ENCODE assay signal across 7 mouse cellular contexts in the genomic region with DNA sequence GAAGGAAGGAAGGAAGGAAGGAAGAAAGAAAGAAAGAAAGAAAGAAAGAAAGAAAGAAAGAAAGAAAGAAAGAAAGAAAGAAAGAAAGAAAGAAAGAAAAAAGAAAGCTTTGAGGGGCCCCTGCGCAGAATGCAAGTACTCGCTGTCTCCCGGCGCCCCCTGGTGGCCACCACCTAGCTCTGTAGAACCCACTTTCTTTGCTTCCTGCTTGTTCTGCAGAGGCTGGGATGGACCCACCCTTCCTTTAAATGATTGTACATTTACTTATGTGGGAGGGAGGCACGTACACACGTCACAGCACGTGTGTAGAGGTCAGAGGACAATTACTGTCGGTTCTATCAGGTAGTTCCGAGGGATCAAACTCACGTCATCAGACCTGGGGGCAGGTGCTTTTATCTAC. TPM values are rescaled to one million over a fixed set of nuclear protein-coding genes. Genes with fewer than 3 reads are reported as not detected.
A peak's percentile ranks its signal among the peaks of the same experiment; 100 is the strongest.
DNase-seq lines count a peak whose midpoint lies in the region; ATAC-seq and TF ChIP-seq lines count a peak whose summit lies in the region.

No protein-coding gene starts in this region.

- H3K4me2 ChIP-seq in forebrain, embryonic 16.5 days (ENCODE audit: low read length): no peak overlapping the region
- H3K4me2 ChIP-seq in midbrain, embryonic 16.5 days (ENCODE audit: low read length): no peak overlapping the region

- H3K9ac ChIP-seq in forebrain, embryonic 16.5 days (replicated peaks; ENCODE audit: low read depth, low read length): no peak overlapping the region
- no peak overlapping the region for H3K9ac ChIP-seq in midbrain, embryonic 16.5 days (ENCODE audit: low read depth, low read length)

- no peaks in the 10 kb centered on the region for H3K4me1 ChIP-seq in forebrain, embryonic 16.5 days (replicated peaks; ENCODE audit: control insufficient read depth, insufficient read depth, low read length)
- H3K4me1 ChIP-seq in midbrain, embryonic 16.5 days (ENCODE audit: control insufficient read depth, insufficient read depth, low read length): 0 out of 2 replicates have a peak, but pooled peaks cover 2% of the 10 kb centered on the region
- no peaks in the 10 kb centered on the region; the same call in 1 of the 2 replicates for H3K4me1 ChIP-seq in spleen, adult 2 months (ENCODE audit: control insufficient read depth, insufficient read depth, insufficient read length)

- H3K27ac ChIP-seq in forebrain, embryonic 16.5 days (ENCODE audit: low read length): no peak overlapping the region
- H3K27ac ChIP-seq in midbrain, embryonic 16.5 days (ENCODE audit: low read length): no peak overlapping the region
- H3K27ac ChIP-seq in spleen, adult 2 months (ENCODE audit: insufficient read depth, low read length): no peak overlapping the region

- TF ChIP-seq POLR2A in spleen, adult 2 months (IDR thresholded peaks at IDR 0.05; ENCODE audit: low read depth, low read length): no peak

- ATAC-seq in forebrain, embryonic 16.5 days: peak; percentile 72; the same call in 1 of the 2 replicates
- peak; percentile 59; the same call in 1 of the 2 replicates for ATAC-seq in midbrain, embryonic 16.5 days

- 13% methylated on average over 10 of the region's 10 CpGs for WGBS in forebrain, embryonic 16.5 days
- WGBS in midbrain, embryonic 16.5 days: 19% methylated on average over 10 of the region's 10 CpGs
- WGBS in spleen, adult 2 months: 16% methylated on average over 10 of the region's 10 CpGs

- DNase-seq in R1 (ENCODE audit: low read depth, low spot score): peak; percentile 79
- DNase-seq in c-Kit-positive CD71-positive TER-119-positive erythroid progenitor cells, embryonic 14.5 days (ENCODE audit: low spot score): peak; percentile 63
- peak; percentile 86 for DNase-seq in induced T-regulatory cell, adult 2 months (ENCODE audit: low read depth)
- peak; percentile 75 to 86 for DNase-seq in left cerebral cortex, postnatal 14 days (ENCODE audit: low spot score in 2 of 2)
- DNase-seq in spleen, adult 2 months (ENCODE audit: low read depth in 1 of 2, low spot score in 2 of 2): peak; percentile 28 to 67

- no peaks in the 10 kb centered on the region for H3K27me3 ChIP-seq in forebrain, embryonic 16.5 days (replicated peaks; ENCODE audit: control insufficient read depth, insufficient read depth, low read length)
- no peaks in the 10 kb centered on the region for H3K27me3 ChIP-seq in midbrain, embryonic 16.5 days (ENCODE audit: control insufficient read depth, insufficient read depth, low read depth, low read length)
- no peaks in the 10 kb centered on the region for H3K27me3 ChIP-seq in spleen, adult 2 months (ENCODE audit: control insufficient read depth, insufficient read depth, low read length)

- no peak overlapping the region for H3K4me3 ChIP-seq in forebrain, embryonic 16.5 days (replicated peaks; ENCODE audit: low read length)
- H3K4me3 ChIP-seq in midbrain, embryonic 16.5 days (ENCODE audit: low read depth, low read length): no peak overlapping the region
- no peak overlapping the region for H3K4me3 ChIP-seq in spleen, adult 2 months (ENCODE audit: extremely low read depth, insufficient read depth, insufficient read length)

- TF ChIP-seq CTCF in spleen, adult 2 months (IDR thresholded peaks at IDR 0.05; ENCODE audit: extremely low read depth, insufficient read depth, insufficient read length, insufficient replicate concordance): peak; percentile 90

- peaks cover 13% of the 10 kb centered on the region for H3K36me3 ChIP-seq in forebrain, embryonic 16.5 days (ENCODE audit: control insufficient read depth, insufficient read depth)
- peaks cover 20% of the 10 kb centered on the region for H3K36me3 ChIP-seq in midbrain, embryonic 16.5 days (ENCODE audit: control insufficient read depth, insufficient read depth, low read length)
- peaks cover 16% of the 10 kb centered on the region for H3K36me3 ChIP-seq in spleen, adult 2 months (ENCODE audit: control insufficient read depth, insufficient read depth, low read length)

- intact Hi-C loops in left cerebral cortex, postnatal 14 days (cut with DNase I): no loop called here

- H3K9me3 ChIP-seq in forebrain, embryonic 16.5 days (ENCODE audit: control insufficient read depth, low read length): no peaks in the 10 kb centered on the region
- no peaks in the 10 kb centered on the region for H3K9me3 ChIP-seq in midbrain, embryonic 16.5 days (replicated peaks; ENCODE audit: control insufficient read depth, low read length, poor library complexity, severe bottlenecking)

RNA-seq across cellular contexts. Expression of a gene that starts 23.2 kb away (rescaled TPM):
- 28.9 and 29.7 TPM in 2 replicates for polyA plus RNA-seq in forebrain, embryonic 16.5 days (2015; fragmentation: Nextera tagmentation; extraction: Ambion mirVana)
- 10 to 100 TPM; 36.0 to 44.1 TPM for total RNA-seq in left cerebral cortex, postnatal 14 days (2021)
- 27.8 and 29.5 TPM in 2 replicates for polyA plus RNA-seq in midbrain, embryonic 16.5 days (2015; fragmentation: Nextera tagmentation; extraction: Ambion mirVana)
- polyA plus RNA-seq in spleen, adult 2 months (2012; rRNA removed): 45.8 and 57.9 TPM in 2 replicates

RNA-seq across cellular contexts. Expression of a gene that starts 35.9 kb away (rescaled TPM):
- polyA plus RNA-seq in forebrain, embryonic 16.5 days (2015; fragmentation: Nextera tagmentation; extraction: Ambion mirVana): 27.5 and 29.2 TPM in 2 replicates
- total RNA-seq in left cerebral cortex, postnatal 14 days (2021): 100 to 1,000 TPM; 134 to 145 TPM
- 37.1 and 40.2 TPM in 2 replicates for polyA plus RNA-seq in midbrain, embryonic 16.5 days (2015; fragmentation: Nextera tagmentation; extraction: Ambion mirVana)
- 20.6 and 25.8 TPM in 2 replicates for polyA plus RNA-seq in spleen, adult 2 months (2012; rRNA removed)
